Mouse (Mus musculus): ENCODE data around the gene Pik3ap1. TPM values are rescaled to one million over a fixed set of nuclear protein-coding genes. Genes with fewer than 3 reads are reported as not detected.
A peak's percentile ranks its signal among the peaks of the same experiment; 100 is the strongest.

Gene Pik3ap1
- polyA plus RNA-seq, 1 experiment from 2014 or later: 8.6 TPM

- 60% methylated on average over 11 of the region's 11 CpGs for WGBS
- ATAC-seq: no peak
- H3K4me3 ChIP-seq (ENCODE audit: low read depth, low read length): no peak overlapping the region
- no peak overlapping the region for H3K9ac ChIP-seq (replicated peaks; ENCODE audit: low read depth)
- H3K27ac ChIP-seq (ENCODE audit: low read length): no peak overlapping the region
- no peak for DNase-seq (ENCODE audit: low spot score)
- H3K27me3 ChIP-seq (replicated peaks; ENCODE audit: insufficient read depth, low read length): no peaks in the 10 kb centered on the region
- no peak overlapping the region; the same call in 1 of the 2 replicates for H3K4me2 ChIP-seq (replicated peaks; ENCODE audit: low read depth, low read length)
- TF ChIP-seq EP300 (IDR thresholded peaks at IDR 0.05) (no peak), CTCF (IDR thresholded peaks at IDR 0.05) (no peak)
- H3K36me3 ChIP-seq (ENCODE audit: insufficient read depth, low read length): no peaks in the 10 kb centered on the region
- 0 out of 2 replicates have a peak, but pooled peaks cover 2% of the 10 kb centered on the region for H3K4me1 ChIP-seq (ENCODE audit: insufficient read depth, low read depth, low read length)
- H3K9me3 ChIP-seq (ENCODE audit: low read length): no peaks in the 10 kb centered on the region
Measured at GRCm38 (mm10) chr19:41346099-41346850, 38.6 kb downstream of the Pik3ap1 start.

- TF ChIP-seq CTCF (IDR thresholded peaks at IDR 0.05) (no peak), EP300 (IDR thresholded peaks at IDR 0.05) (no peak)
- H3K9me3 ChIP-seq (ENCODE audit: low read length): no peaks in the 10 kb centered on the region
- peak overlapping the region; percentile 46 for H3K4me2 ChIP-seq (replicated peaks; ENCODE audit: low read depth, low read length)
- ATAC-seq (peak; percentile 77), DNase-seq (ENCODE audit: low spot score) (peak; percentile 72)
- 37% methylated on average over 11 of the region's 11 CpGs for WGBS
- H3K4me3 ChIP-seq (ENCODE audit: low read depth, low read length): peak overlapping the region; percentile 17; the same call in 1 of the 2 replicates
- H3K36me3 ChIP-seq (ENCODE audit: insufficient read depth, low read length): no peaks in the 10 kb centered on the region
- no peaks in the 10 kb centered on the region for H3K27me3 ChIP-seq (replicated peaks; ENCODE audit: insufficient read depth, low read length)
- 0 out of 2 replicates have a peak overlapping the region, but pooled peaks have one; percentile 27 for H3K9ac ChIP-seq (replicated peaks; ENCODE audit: low read depth)
- 0 out of 2 replicates have a peak, but pooled peaks cover 2% of the 10 kb centered on the region for H3K4me1 ChIP-seq (ENCODE audit: insufficient read depth, low read depth, low read length)
- H3K27ac ChIP-seq (ENCODE audit: low read length): peak overlapping the region; percentile 80
Measured at GRCm38 (mm10) chr19:41345028-41345741, 39.7 kb downstream of the Pik3ap1 start.

- no peak for DNase-seq (ENCODE audit: low spot score)
- 56% methylated on average over 8 of the region's 8 CpGs for WGBS
- peak overlapping the region; percentile 80; the same call in 1 of the 2 replicates for H3K27ac ChIP-seq (ENCODE audit: low read length)
Measured at GRCm38 (mm10) chr19:41344666-41345027, 40.3 kb downstream of the Pik3ap1 start.

GRCm38 (mm10) chr19:41342592-41343090, 42.3 kb downstream of the Pik3ap1 start:
- H3K4me3 ChIP-seq (ENCODE audit: low read depth, low read length): no peak overlapping the region
- H3K36me3 ChIP-seq (ENCODE audit: insufficient read depth, low read length): no peaks in the 10 kb centered on the region
- ATAC-seq (no peak), DNase-seq (ENCODE audit: low spot score) (no peak)
- H3K9me3 ChIP-seq (ENCODE audit: low read length): no peaks in the 10 kb centered on the region
- 80% methylated on average over 6 of the region's 6 CpGs for WGBS
- H3K27ac ChIP-seq (ENCODE audit: low read length): no peak overlapping the region
- no peak overlapping the region for H3K4me2 ChIP-seq (replicated peaks; ENCODE audit: low read depth, low read length)
- no peak overlapping the region for H3K9ac ChIP-seq (replicated peaks; ENCODE audit: low read depth)
- H3K27me3 ChIP-seq (replicated peaks; ENCODE audit: insufficient read depth, low read length): no peaks in the 10 kb centered on the region
- H3K4me1 ChIP-seq (ENCODE audit: insufficient read depth, low read depth, low read length): 0 out of 2 replicates have a peak, but pooled peaks cover 2% of the 10 kb centered on the region
- TF ChIP-seq CTCF (IDR thresholded peaks at IDR 0.05): no peak
- no peak for TF ChIP-seq EP300 (IDR thresholded peaks at IDR 0.05)

More at GRCm38 (mm10) chr19:41344666-41345027, 40.3 kb downstream of the Pik3ap1 start:
- H3K9ac ChIP-seq (replicated peaks; ENCODE audit: low read depth): no peak overlapping the region
- H3K9me3 ChIP-seq (ENCODE audit: low read length): no peaks in the 10 kb centered on the region
- H3K36me3 ChIP-seq (ENCODE audit: insufficient read depth, low read length): no peaks in the 10 kb centered on the region
- TF ChIP-seq EP300 (IDR thresholded peaks at IDR 0.05) (no peak), CTCF (IDR thresholded peaks at IDR 0.05) (no peak)
- H3K4me3 ChIP-seq (ENCODE audit: low read depth, low read length): no peak overlapping the region
- ATAC-seq: no peak
- H3K4me2 ChIP-seq (replicated peaks; ENCODE audit: low read depth, low read length): peak overlapping the region; percentile 46; the same call in 1 of the 2 replicates
- 0 out of 2 replicates have a peak, but pooled peaks cover 2% of the 10 kb centered on the region for H3K4me1 ChIP-seq (ENCODE audit: insufficient read depth, low read depth, low read length)
- no peaks in the 10 kb centered on the region for H3K27me3 ChIP-seq (replicated peaks; ENCODE audit: insufficient read depth, low read length)

- ATAC-seq: no peak
- H3K27me3 ChIP-seq (replicated peaks; ENCODE audit: insufficient read depth, low read length): no peaks in the 10 kb centered on the region
- WGBS: 61% methylated on average over 5 of the region's 5 CpGs
Measured at GRCm38 (mm10) chr19:41341677-41342076, 43.2 kb downstream of the Pik3ap1 start.

More at GRCm38 (mm10) chr19:41341677-41342076, 43.2 kb downstream of the Pik3ap1 start:
- no peak overlapping the region for H3K27ac ChIP-seq (ENCODE audit: low read length)
- TF ChIP-seq EP300 (IDR thresholded peaks at IDR 0.05): no peak
- no peak for TF ChIP-seq CTCF (IDR thresholded peaks at IDR 0.05)
- DNase-seq (ENCODE audit: low spot score): no peak
- no peak overlapping the region for H3K9ac ChIP-seq (replicated peaks; ENCODE audit: low read depth)
- no peaks in the 10 kb centered on the region for H3K36me3 ChIP-seq (ENCODE audit: insufficient read depth, low read length)
- no peaks in the 10 kb centered on the region for H3K9me3 ChIP-seq (ENCODE audit: low read length)
- H3K4me2 ChIP-seq (replicated peaks; ENCODE audit: low read depth, low read length): no peak overlapping the region
- H3K4me3 ChIP-seq (ENCODE audit: low read depth, low read length): no peak overlapping the region
- 0 out of 2 replicates have a peak, but pooled peaks cover 2% of the 10 kb centered on the region for H3K4me1 ChIP-seq (ENCODE audit: insufficient read depth, low read depth, low read length)
